Mouse (Mus musculus) induced T-regulatory cell, adult 2 months (primary cell): ENCODE data around the gene Tbc1d19.

Experiments used
- DNase-seq: peaks from one replicate; pipeline ENCODE4 v3.0.0-alpha.2; 2012; ENCODE audit warnings: low read depth

The Tbc1d19 gene

GRCm38 (mm10) chr5:53909201-53909600 lies 99.8 kb downstream of the Tbc1d19 start:
- no peak for DNase-seq

GRCm38 (mm10) chr5:53920416-53920815 lies 111.0 kb downstream of the Tbc1d19 start:
- DNase-seq, result no peak

DNA sequence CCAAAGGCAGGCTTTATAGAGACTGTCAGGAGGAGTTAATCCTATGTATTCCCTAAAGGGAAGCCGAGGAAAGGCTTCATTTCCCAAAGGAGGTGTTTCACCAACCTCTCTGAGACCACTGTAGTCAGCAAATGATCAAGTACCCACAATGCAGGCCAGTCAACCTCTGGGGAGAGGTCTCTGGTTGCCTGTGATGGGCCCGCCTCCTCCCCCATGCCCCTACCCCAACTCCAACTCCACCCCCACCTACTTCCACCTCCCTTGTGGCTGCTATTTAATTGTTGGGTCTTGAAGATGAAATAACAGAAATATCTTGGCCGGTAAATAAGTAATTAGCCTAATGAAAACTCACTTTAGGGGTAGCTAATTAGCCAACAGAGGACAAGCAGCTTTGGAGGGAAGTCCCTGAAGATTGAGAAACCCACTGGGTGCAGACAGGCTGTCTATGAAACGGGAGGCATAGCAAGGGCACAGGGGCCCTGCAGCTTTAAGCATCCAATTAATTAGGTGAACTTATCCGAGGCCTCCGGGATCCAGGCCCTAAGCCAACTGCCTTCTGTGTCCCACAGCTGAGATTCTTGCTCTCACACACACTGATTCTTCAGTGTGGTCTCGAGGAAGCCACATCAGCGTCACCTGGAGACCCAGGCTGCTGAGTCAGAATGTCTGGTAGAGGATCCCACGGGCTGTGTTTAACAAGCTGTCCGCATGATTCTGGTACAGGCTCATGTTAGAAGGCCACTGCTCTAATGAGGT lies 112.9 kb downstream of the Tbc1d19 start:
- no peak for DNase-seq

DNA sequence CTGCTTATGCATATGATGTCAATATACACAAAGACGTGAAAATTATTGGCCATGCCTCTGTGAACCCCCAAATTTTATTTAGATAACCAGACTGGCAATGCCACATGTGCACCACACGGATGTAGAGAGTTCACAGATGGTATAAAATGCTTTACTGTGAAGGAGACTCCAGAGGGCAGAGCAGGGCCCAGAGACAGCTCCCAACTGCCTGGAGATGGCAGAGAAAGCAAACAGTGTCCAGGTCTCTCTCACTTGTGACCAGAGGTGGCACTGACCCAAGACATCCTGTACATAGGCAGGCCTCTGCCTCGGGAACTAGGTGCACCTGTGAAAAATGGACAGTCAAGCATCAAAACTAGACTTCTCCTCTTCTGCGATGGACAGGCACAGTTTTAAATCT lies 114.6 kb downstream of the Tbc1d19 start:
- no peak for DNase-seq

GRCm38 (mm10) chr5:53926301-53926855 lies 117.0 kb downstream of the Tbc1d19 start:
- no peak for DNase-seq

- no peak for DNase-seq
Measured at GRCm38 (mm10) chr5:53927886-53928285, 118.5 kb downstream of the Tbc1d19 start.

DNA sequence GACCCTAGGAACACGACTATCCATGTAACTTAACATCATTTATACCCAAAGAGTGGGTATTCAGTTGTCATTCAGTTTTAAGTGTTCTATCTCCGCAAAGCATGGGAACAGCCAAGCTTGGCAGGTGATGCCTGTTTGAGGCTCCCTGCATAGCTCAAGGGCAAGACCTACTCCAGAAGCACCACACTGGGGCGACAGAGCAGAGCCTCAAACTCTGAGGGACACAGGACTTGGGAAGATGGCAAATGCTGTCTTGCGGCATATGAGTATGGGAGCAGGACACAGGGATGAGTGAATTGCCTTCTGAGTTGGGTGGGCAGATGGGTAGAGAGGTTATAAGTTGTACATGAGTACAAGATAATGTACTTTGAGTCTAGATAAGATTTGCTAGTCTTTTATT lies 119.1 kb downstream of the Tbc1d19 start:
- DNase-seq, result no peak

DNA sequence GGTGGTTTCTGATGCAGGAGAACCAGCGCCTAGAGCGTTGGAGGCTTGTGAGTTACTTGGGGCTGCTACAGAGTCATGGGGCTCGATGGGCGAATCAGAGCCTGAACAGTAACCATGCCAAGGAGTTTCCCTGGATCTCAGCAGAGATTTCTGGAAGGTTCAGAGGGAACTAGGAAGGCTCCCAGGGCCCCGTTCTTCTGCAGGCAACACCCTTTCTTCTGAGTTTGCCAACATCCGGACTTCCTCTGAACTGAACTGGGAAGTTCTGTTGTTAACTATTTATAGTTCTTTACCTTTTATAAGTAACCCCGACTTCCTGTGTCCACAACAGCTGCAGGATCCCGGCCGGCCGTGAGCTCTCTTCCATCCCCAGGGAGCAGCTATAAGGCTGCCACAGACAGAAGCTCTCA lies 119.8 kb downstream of the Tbc1d19 start:
- no peak for DNase-seq

DNA sequence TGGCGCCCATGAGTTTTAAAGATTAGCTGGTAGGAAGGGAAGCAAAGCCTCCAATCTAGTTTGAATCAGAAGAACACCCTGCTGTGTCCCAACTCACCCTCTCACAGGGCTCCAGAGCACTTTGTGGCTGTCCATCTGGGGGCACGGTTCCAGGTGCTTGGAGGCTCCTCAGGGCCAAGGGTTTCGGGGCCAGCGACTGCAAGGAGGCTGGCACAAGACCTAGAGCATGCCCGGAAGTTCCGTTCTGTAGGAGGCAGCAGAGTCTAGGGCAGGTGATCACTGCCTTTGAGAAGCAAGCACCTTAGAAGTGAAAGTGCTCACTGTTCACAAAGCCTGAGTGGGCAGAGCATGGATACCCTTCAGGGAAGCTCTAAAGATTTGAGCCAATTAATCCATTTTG lies 120.4 kb downstream of the Tbc1d19 start:
- peak; percentile 12 for DNase-seq

- DNase-seq, result no peak
Measured at GRCm38 (mm10) chr5:53931011-53931410, 121.6 kb downstream of the Tbc1d19 start.

- DNase-seq, result no peak
Measured at GRCm38 (mm10) chr5:53933628-53934027, 124.2 kb downstream of the Tbc1d19 start.

- DNase-seq, result no peak
Measured at GRCm38 (mm10) chr5:53934040-53934439, 124.6 kb downstream of the Tbc1d19 start.

GRCm38 (mm10) chr5:53934826-53935225 lies 125.4 kb downstream of the Tbc1d19 start:
- no peak for DNase-seq

DNA sequence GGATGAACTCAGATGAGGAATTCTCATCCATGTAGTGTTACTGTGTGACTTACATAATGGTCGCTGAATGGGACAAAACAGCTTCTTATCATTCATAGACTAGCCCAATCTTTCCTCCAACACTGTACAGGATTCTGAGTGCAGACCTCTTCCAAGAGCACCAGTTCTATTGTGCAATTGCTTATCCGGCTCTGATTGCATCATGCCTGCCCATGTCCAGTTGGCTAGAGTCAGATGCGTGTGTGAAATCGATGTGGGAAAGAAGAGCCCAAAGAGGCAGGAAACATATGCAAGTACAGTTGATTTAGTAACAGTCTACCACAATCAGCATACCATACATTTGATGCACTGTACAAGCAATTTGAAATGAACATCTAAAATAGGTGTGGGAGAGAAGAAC lies 127.8 kb downstream of the Tbc1d19 start:
- DNase-seq, result no peak

DNA sequence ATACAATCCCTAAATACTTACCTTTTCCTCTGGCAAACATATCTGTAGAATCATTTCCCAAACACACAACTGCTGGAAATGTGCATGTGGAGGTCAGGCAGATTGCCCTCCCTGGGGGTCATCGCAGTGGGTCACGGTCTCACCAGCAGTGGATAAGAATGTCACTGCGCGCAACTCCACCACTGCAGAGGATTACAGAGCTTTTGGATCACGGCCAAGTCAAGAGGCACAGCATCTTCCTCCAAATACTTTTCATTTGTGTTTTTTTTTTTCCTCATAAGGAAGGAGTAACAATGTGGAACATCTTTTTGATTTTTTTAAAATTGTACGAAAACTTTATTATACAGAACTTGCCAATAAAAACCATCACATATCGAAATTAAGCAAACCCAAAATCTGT lies 129.6 kb downstream of the Tbc1d19 start:
- no peak for DNase-seq

DNA sequence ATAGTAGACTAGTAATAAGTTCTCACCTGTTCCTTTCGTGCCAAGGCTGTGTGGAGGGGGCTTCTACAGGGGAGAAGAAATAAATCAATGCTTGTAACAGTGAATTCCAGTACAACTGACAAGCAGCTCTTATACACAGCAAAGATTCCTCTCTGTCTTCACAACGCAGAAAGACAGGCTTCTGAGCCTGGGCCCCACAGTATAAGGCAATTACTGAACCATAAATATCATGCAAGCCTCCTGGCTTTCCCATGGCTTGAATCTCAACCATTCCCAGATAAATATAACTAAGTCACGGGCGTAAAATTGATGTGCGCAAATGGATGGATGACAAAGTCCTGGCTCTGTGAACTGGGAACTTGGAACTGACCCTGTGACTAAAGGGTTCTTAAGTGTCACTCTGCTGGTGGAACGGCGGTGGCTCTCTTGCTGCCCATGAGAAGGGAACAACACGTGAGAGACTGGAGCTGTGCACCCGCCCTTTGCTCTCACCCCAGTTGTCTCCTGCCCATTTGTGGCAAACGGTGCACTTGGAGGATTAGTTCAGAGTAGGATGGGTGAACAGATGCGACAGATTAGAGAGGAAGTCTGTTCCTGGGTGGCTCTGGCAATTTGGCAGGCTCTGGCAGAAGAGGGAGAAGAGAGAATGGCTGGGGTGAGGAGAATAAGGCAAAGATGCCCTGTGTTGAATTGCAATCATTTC lies 132.1 kb downstream of the Tbc1d19 start:
- no peak for DNase-seq

- DNase-seq, result no peak
Measured at GRCm38 (mm10) chr5:53942332-53942731, 132.9 kb downstream of the Tbc1d19 start.

- no peak for DNase-seq
Measured at GRCm38 (mm10) chr5:53943321-53943857, 134.0 kb downstream of the Tbc1d19 start.

DNA sequence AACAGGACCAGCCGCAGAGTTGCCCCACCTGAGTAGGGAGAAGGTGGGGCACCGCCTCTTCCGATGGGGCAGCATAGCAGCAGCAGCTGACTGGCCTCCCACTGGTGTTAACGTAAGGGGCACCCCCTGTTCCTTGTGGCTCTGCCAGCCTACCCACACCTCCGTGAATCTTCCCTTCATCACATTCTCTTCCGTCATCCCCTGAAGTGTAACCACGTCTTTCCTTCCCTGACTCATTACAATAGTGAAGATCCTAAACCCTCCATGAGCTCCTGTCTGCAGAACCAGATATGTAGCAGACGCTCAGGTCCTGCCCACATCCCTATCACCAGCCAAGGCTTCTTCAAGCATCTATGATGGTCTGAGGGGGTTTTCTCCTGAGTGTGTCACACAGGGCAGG lies 137.3 kb downstream of the Tbc1d19 start:
- no peak for DNase-seq

GRCm38 (mm10) chr5:53947549-53948183 lies 138.3 kb downstream of the Tbc1d19 start:
- no peak for DNase-seq

GRCm38 (mm10) chr5:53948606-53949266 lies 139.3 kb downstream of the Tbc1d19 start:
- DNase-seq, result peak; percentile 33

- DNase-seq, result no peak
Measured at GRCm38 (mm10) chr5:53950189-53950588, 140.8 kb downstream of the Tbc1d19 start.
